Mouse (Mus musculus): ENCODE data around the gene Plxnb2. TPM values are rescaled to one million over a fixed set of nuclear protein-coding genes. Genes with fewer than 3 reads are reported as not detected.

Plxnb2 gene
- polyA plus RNA-seq, 1 experiment = 171 TPM

DNA sequence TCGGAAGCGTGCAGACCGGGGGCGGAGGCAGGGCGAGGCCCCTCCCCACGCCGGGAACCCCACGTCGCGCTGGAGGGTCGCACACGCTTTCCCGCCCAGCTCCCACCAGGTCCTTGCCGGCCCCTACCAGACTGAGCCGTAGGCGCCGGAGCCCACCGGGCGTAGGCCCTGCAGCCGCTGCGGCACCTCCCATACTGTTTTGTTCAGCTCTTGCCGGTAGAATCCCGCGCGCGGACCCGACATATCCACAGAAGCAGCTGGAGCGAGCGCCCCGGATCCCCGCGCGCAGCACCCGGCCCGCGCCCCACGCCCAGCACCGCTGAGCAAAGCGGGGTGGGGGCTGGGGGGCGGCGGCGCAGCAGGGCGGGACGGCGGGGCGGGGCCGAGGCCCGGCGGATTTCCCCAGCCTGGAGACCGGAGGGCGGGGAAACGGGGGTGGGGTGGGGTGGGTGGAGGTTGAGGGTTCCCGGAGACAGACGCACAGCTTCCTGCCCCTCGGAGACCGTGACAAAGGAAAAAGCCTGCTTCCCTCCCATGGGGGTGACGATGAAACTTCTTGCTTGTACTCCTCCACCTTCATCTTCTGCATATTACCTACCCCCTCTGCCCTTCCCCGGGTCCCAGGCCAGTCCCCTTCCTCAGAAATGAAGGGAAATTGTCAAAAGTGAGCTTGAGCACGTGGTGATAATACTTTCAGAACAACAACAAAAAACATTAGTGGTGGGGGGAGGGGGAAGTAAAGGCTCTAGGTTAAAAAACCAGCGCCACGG lies 31.1 kb downstream of the Plxnb2 start, which contains the start of gene Mapk11:
Gene Mapk11 (minus strand): TSS at position 358 of the 770 bp plus-strand sequence.
- DNase-seq (ENCODE audit: low spot score) = no peak

DNA sequence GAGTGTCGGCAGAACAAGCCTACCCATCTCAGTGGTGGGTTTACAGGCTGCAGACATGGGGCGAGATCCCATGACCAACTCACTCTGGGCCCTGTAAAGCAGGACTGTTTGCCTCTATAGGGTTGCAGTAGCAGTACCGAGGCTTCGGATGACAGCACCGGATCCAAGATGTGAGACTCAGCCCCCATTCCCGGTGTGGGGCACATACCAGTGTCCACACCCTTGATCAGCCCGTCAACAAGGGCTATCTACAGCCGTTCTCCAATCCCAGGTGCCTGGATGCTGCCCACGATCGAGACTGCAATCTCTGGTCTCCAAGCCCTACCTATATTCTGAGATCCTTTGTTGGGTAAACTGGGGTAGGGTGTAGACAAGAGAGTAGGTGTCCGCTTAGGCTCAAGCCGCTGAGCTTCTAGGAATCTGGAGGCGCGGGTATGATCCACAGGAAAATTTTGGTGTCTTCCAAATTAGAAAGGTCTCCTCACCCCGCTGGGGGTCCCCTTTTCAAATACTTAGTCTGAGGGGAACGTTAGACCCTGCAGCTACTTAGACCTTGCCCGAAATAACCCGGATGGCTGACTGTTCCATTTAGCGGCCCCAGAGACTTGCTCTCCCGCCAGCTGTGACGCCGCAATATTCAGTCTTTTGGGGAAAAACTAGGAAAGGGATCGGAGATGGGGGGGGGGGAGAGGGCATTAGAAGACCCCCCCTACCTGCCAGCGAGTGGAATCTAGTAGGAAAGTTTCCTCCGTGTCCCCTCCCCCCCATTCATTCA lies 31.9 kb downstream of the Plxnb2 start:
- no peak for DNase-seq (ENCODE audit: low spot score)

DNA sequence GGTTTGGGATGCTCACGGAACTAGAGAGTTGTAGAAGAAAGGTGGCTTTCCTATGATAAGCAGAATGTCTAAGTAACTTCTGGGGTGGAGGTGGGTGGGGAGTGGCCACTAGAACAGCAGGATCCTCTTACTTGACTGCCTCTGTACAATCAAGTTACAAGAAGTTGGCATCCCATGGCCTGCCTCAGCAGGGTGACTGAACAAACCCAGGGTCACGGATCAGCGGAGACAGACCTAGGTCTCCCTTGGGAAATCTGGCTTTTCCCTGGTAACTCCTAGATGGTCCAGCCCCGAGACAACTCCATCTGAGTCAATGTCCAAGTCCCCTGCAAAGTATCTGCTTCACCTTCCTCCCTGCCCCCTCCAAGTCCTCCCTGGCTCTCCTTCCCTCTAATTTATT lies 32.7 kb downstream of the Plxnb2 start:
- no peak for DNase-seq (ENCODE audit: low spot score)

DNA sequence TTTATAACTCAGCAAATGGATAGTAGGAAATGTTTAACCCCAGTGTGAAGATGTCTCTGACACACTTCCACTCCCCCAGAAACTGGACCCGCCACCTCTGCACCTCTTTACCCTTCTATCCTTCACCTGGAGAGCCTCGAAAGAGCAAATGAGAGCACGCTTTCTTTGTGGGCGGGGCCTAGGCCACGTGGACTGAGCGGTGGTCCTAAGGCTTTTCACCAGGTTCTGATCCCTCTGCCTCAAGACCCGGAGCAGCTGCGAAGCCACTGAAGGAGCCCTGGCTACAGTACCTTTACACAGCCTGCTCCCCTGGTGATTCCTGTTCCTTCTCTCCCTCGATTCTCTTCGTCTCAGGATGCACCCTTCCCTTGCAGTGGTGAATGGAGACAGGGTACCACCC lies 33.1 kb downstream of the Plxnb2 start:
- DNase-seq (ENCODE audit: low spot score) = no peak

DNA sequence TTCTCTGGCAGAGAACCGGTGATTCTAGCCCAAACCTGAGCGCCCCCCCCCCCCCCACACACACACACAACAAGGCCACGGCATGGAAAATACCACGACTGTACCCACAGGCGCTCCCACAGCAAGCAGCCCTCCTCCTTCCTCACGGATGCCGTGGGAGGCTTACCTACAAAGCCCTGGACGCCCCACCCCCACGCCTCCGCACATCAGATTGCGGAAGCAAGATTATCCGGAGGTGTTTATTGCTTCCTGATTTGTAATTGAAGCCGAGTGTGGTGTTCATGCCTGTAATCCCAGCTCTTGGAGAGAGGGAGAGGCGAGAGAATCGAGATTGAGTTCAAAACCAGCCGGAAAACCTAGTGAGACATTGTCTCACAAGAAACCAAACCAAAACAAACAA lies 33.6 kb downstream of the Plxnb2 start:
- no peak for DNase-seq (ENCODE audit: low spot score)

DNA sequence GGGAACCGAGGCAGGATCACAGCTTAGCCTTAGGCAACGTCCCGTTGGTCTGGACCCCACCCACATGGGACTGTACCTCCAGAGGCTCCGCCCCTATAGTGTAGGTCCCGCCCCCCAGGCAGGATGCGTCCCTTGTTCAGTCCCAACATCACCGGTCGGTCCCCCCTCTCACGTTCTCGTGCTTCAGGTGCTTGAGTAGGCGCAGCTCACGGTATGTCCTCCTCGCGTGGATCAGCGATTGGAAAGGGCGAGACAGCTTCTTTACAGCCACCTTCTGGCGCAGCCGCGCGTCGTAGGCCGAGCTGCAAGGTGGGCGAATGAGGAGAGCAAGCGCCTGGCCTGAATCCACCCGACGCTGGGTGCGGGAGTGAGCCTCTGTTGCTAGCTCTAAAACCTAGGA lies 34.1 kb downstream of the Plxnb2 start:
- no peak for DNase-seq (ENCODE audit: low spot score)

DNA sequence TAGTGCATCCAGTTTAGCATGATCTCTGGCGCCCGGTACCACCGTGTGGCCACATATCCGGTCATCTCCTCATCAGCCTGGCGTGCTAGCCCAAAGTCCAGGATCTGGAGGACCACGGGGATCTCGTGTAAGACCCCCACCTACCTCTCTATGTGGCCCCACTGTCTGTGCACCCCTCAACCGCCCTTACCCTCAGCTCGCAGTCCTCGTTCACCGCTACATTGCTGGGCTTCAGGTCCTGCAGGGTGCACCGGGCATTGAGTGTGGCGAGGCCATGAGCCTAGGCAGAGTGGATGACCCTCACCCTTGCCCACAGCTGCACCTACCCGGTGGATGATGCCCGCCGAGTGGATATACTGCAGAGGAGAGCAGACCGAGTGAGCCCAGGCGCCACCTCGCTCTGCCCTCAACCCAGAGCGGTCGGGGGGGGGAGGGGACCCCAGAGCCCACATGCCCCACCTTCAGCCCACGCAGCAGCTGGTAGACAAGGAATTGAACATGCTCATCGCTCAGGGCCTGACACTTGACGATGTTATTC lies 34.7 kb downstream of the Plxnb2 start:
- no peak for DNase-seq (ENCODE audit: low spot score)

DNA sequence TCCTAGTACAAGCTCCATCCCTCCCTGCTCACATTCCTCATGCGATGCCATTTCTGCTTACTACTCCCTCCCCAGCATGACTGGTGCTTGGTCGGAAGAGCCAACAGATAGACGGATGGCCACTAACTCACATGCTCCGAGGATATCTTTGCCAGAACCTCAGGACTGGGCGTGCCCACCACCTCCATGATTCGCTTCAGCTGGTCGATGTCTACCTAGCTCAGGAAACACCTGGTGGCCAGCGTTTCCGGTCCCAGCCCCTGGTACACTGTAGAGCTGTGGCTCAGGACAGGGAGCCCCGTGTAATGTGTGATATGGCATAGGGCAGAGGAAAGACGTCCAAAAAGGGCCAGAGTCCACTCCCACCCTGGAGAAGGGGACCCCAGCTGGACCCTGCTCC lies 35.6 kb downstream of the Plxnb2 start:
- no peak for DNase-seq (ENCODE audit: low spot score)

DNA sequence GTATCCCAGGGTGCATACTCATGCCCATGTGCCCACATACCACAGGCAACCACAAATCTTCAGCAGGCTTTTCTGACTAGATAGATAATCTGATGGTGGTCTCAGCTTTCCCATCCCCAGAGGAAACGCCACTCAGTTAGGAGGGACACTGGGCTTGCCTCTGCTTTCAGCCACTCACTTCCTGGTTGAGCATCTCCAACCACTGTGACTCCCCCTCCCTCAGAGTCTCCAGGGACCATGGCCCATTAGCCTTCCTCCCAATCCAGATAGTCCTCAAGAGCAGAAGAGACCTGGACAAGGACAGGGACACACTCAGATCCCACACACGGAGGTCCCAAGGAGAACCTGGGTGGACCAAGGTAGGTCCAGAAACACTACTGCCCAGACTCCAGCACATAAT lies 37.5 kb downstream of the Plxnb2 start:
- no peak for DNase-seq (ENCODE audit: low spot score)

DNA sequence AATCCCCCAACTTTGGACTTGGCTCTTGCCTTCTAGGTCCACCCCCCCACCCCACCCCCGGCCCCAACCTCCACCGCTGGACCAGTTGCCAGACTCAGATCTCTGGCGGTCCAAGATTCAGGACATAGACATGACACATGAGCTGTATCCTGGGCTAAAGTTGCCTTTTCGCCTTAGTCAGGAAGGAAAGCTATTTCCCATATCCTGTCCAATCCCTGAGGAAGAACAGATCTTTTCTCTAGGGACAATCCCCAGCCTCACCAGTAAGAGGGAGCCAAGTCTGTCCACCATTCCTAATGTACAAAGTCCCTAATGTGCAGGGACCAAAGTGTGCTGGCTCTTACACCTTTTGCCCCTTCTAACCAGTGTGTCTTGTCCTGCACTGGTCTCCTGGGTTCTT lies 38.7 kb downstream of the Plxnb2 start:
- no peak for DNase-seq (ENCODE audit: low spot score)

DNA sequence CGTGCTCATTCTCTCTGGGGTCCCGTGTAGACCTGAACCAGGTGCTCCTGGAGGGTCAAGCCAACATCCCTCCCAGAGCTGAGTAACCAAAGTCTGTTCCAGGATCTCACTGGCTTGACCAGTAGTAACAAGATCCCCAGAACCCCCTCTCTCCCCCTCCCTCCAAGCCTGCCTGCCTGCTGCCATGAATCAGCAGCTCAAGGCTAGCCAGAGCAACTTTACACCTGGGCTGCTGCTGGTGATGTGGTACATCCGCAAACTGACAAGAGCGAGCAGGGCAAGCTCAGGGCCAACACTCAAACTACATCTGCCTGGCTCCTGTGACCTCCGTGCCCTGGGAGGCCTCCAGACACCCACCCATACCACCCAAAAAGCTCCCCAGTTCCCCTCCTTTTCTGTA lies 39.1 kb downstream of the Plxnb2 start:
- no peak for DNase-seq (ENCODE audit: low spot score)

DNA sequence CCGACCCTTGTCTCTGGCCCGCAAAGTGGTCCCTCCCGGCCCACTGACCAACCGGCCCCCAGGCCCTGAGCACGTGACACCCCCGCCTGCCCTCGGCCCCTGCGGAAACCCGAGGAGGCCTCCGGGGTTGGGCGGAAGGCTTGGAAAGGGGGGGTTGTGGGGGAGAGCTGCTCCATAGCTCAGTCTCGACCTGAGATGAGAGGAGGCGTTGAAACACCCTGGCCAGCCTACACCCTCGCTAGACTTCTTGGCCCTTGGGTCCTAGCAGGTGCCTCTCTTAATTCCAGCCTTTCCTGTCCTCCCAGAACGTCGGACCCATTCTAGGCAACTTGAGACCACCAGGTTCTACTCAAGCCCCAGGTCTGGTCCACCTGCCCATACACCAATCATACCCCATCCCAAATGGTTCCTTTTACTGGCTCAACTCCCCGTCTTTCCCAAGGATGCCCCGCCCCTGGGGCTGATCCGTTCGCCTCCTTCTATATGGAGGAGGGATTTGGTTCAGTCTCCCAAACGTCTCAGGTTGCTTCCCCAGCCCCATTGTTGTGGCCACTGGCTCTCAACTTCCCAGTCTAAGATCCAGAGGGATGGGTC lies 39.8 kb downstream of the Plxnb2 start, which contains the start of gene Mapk12:
Gene Mapk12 (minus strand): TSS at position 45 of the 594 bp plus-strand sequence.
- DNase-seq (ENCODE audit: low spot score) = peak; percentile 59

DNA sequence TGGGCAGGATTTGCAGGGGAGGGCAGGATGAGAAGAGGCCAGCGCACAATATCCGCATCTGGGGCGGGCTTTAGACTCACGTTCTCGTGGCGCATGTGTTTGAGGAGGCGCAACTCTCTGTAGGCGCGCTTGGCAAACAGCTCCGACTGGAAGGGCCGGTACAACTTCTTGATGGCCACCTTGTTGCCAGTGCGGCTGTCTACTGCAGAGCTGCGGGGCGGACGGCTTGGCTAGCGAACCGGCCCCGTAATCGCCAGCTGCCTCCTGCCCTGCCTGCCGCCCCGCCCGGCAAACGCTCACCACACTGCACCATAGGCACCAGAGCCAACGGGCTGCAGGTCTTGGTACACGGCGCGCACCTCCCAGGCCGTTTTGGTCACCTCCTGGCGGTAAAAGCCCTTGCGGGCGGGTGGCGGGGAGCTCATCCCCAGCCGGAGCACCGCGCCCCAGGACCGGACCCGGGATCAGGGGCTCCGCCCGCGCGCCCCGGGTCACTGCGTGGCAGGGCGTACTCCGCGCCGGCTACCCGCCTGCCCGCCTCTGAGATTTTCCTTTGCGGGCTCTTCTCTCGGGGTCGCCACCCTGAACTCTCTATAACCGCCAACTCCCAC lies 40.4 kb downstream of the Plxnb2 start:
- DNase-seq (ENCODE audit: low spot score) = peak; percentile 65

DNA sequence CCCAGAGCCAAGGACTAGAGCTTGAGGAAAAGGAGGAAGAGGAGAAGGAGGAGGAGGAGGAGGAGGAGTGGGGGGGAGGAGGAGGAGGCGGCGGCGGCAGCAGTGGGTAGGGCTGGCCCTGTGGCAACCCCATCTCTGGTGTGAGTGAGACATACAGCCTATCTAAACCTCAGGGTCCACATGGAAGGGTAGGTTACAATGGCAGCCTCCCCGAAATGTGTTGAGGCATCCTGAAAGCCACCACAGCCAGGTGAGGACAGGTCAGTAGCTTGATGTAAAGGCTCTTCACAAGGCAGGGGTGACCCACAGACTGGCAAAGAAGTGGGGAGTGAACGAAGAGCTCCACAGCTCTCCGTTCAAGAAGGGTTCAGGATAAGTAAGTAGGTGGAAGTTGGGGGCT lies 42.1 kb downstream of the Plxnb2 start:
- no peak for DNase-seq (ENCODE audit: low spot score)

DNA sequence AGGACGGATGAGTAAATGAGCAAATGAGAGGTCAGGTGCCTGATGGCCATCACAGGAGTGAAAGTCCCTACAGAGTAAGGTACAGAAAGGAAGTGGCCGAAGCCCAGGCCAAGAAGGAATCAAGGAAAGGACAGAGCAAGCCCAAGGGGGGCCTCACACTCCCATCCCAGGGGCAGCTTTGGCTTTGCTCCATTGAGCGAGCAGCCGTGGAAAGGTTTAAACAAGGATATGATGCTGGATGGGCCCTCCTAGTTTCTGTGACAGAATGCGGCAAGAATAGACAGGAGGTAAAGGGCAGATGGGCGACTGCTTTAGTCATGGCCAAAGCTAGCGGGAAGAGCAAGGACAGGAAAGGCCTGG lies 42.6 kb downstream of the Plxnb2 start:
- DNase-seq (ENCODE audit: low spot score) = no peak

DNA sequence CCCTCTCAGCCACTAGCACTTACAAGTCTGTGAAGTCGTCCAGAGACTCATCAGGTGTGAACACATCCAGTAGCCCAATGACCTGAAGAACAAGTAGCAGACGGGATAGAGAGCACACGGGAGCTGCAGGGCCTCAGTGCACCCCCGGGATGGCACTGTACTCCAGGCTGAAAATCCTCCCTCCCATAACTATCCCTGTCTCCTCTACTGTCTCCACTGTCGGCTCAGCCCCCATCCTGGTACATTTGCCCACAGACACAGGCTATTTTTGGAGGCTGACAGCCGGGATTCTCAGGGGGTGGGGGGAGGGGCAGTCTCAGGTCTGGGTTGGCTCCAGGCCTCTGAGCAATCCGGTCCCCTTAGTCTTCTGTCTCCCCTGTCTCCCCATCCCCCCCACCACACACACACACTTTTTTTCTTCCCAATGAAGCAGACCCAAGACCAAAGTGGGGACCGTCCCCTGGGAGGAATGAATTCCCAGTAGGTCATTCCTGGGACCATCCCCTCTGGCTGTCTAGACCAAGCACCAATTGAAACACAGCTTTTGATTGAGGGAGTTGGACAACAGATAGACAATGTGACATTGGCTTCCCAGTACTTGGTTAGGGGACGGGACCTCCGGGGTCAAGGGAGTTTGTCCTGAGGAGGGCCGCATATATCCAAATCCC lies 43.1 kb downstream of the Plxnb2 start:
- no peak for DNase-seq (ENCODE audit: low spot score)

DNA sequence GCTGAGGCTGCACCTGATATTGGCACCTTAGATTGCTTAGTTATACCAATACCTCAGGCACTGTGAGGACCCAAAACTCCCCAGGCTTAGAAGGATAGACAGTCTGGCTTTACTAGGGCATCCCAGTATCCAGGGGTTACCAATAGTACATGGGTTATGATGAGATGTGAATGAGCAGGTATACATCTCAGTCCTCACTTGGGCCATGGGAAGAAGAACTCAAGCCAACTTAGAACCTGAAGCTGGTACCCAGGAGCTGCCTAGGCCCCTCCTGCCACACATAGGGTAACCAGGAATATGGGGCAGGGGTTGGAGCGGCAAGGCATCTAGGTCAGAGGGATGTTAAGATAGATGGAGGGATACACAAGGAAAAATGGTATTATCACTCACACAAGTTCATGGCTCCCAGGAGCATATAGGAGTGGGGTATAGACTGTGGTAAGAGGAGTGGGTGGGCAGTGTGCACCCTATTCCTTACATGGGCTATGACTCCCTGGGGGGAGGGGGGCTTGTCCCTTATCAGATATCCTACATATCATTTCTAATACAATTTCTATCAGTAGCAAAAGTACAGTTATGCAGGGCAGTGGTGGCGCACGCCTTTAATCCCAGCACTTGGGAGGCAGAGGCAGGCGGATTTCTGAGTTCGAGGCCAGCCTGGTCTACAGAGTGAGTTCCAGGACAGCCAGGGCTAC lies 44.0 kb downstream of the Plxnb2 start:
- DNase-seq (ENCODE audit: low spot score) = no peak

DNA sequence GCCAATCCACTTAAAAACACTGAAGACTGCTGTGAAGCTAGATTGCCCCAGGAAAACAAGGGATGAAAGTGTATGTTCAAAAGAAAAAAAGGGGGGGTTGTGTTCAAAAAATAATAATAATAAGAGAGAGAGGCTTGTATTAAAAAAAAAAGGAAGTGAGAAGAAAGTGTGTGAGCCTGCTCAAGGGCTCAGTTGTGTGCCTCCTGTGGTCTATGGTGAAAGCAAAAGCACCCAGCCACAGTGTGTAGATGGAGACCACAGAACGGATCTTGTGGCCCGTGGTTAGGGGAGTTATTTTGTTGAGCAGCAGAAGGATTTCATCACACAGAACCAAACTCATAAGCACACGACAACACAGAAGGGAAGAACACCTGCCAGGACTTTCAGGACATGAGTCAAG lies 49.3 kb downstream of the Plxnb2 start:
- DNase-seq (ENCODE audit: low spot score) = no peak

DNA sequence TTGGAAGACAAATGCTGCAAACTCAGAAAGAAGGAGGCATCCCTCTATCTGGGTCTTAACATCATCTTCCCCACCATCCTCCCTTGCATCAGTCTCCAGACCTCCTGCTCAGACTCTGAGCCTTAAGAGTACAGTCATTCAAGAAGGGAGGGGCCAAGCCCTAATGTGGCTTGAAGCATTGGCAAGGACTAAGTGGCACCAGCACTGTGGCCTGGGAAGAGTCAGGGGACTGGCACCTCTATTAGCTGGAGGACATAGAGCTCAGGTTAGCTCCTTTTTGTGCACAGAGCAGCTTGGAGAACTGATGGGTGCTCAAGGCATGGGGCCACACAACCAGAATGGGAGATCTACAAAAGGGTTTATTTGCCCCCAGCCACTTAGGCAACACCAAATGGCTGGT lies 50.3 kb downstream of the Plxnb2 start:
- DNase-seq (ENCODE audit: low spot score) = no peak

DNA sequence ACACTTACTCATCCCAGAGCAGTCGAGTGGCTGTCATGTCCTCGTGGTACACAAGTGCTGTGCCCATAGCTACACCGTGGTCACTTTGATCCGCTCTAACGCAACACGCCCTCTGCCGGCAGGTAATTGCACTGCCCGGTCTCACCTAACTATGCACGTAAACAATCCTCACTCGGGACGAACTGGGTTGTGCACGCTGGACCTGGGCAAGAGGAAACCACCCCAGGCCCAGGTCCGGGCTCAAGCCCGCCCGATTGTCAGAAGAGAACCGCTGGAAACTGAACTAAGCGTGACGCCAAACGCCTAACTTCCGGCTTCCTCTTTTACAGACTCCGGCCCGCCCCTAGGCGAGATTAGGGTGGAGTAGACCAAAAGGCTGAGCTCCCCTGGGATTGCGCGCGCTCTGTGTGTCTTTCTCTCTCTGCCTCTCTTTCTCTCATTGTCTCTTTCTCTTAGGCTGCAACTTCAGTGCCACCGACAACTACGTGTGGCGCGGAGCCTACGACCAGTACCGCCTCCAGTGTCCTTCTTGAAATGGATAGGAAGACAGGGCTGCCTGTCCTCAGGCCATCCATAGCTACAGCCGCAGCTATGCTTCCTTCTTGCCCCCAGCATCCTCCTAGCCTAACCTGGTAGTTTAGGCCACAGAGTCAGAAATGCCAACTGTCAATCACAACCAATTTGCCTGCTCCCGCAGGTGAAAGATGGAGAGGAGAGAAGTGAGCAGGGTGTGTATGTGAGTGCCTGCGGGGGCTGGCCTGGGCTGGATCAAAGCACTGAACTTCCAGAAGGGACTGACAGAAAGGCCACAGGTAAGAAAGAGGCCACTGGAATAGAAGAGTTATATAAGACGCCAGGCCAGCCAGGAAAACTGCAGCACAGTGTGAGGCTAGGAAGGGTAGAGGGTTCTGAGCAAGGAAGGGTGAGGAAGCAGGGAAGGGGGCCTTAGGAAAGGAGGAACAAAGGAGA lies 51.9 kb downstream of the Plxnb2 start, which contains the start of gene Hdac10:
Gene Hdac10 (minus strand): TSS at position 319 of the 969 bp plus-strand sequence.
- DNase-seq (ENCODE audit: low spot score) = peak; percentile 78
